Mouse (Mus musculus): ENCODE results near the gene 2410004P03Rik. TPM values are rescaled to one million over a fixed set of nuclear protein-coding genes. Genes with fewer than 3 reads are reported as not detected.

2410004P03Rik gene
- total and polyA plus RNA-seq, 3 experiments: 0.05 TPM; not detected in 2

DNA sequence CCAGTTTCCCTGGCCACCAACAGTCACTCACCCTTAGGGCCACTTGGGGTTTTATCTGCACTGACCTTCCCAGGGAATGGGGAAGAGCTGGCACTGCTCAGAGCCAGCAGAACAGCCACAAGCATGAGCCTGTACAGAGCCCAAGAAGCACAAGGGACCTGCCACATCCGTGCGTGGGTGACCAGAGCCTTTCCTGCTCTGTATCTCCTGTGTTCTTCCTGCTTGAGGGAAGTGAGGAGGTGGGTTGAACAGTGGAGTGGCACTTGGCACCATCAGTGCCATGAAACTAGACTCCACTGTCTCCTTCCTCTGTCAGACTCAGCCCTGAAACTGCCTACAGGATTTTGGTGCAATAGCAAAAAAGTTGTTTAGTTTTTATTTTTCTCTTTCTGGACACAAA is 41.1 kb upstream of the 2410004P03Rik start:
- no peak overlapping the region for H3K4me3 ChIP-seq (ENCODE audit: low read depth, low read length)
- H3K4me1 ChIP-seq (ENCODE audit: insufficient read depth, low read depth, low read length): no peaks in the 10 kb centered on the region
- no peaks in the 10 kb centered on the region for H3K36me3 ChIP-seq (replicated peaks)
- H3K27me3 ChIP-seq (ENCODE audit: insufficient read depth, low read length): peaks cover 8% of the 10 kb centered on the region; the same call in 1 of the 2 replicates
- no peaks in the 10 kb centered on the region for H3K9me3 ChIP-seq (replicated peaks)
- ATAC-seq (ENCODE audit: extremely low read depth, insufficient number of reproducible peaks, low FRiP score, poor library complexity, severe bottlenecking): no peak
- no peak for DNase-seq (ENCODE audit: low spot score)
- TF ChIP-seq TAL1 (conservative IDR thresholded peaks at IDR 0.05; ENCODE audit: low read depth, low read length) (no peak), GATA2 (IDR thresholded peaks at IDR 0.05; ENCODE audit: borderline replicate concordance, low read depth, low read length) (no peak), POLR2AphosphoS5 (IDR thresholded peaks at IDR 0.05; ENCODE audit: insufficient replicate concordance, low read depth, low read length) (no peak), CTCF (IDR thresholded peaks at IDR 0.05; ENCODE audit: low read depth, low read length) (no peak), GATA1 (IDR thresholded peaks at IDR 0.05; ENCODE audit: borderline replicate concordance, low read length) (no peak)

DNA sequence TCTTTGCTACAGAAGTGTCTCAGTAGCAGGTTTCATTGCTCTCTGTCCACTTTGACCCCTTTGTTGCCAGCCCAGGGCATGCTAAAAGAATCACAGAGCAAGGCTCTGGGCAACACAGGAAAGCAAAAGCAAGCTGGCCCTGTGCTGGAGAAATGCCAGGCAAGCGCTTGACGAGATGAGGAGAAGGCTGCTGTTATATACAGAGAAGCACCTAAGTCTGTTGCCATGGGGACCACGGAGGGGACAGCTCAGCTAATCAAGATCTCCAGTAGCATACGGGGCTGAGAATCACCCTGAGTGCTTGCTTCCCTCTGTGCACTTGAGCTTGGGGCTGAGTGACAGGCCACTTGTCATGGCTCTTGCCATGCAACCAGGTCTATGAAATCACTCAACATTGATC is 39.5 kb upstream of the 2410004P03Rik start:
- DNase-seq (ENCODE audit: low spot score) (no peak), ATAC-seq (ENCODE audit: extremely low read depth, insufficient number of reproducible peaks, low FRiP score, poor library complexity, severe bottlenecking) (no peak)
- no peak overlapping the region for H3K4me3 ChIP-seq (ENCODE audit: low read depth, low read length)
- H3K27me3 ChIP-seq (ENCODE audit: insufficient read depth, low read length): peaks cover 12% of the 10 kb centered on the region; the same call in 1 of the 2 replicates
- no peaks in the 10 kb centered on the region for H3K9me3 ChIP-seq (replicated peaks)
- H3K36me3 ChIP-seq (replicated peaks): no peaks in the 10 kb centered on the region
- no peak for TF ChIP-seq TAL1 (conservative IDR thresholded peaks at IDR 0.05; ENCODE audit: low read depth, low read length)
- TF ChIP-seq GATA2 (IDR thresholded peaks at IDR 0.05; ENCODE audit: borderline replicate concordance, low read depth, low read length): no peak
- no peak for TF ChIP-seq GATA1 (IDR thresholded peaks at IDR 0.05; ENCODE audit: borderline replicate concordance, low read length)
- TF ChIP-seq CTCF (IDR thresholded peaks at IDR 0.05; ENCODE audit: low read depth, low read length): no peak
- TF ChIP-seq POLR2AphosphoS5 (IDR thresholded peaks at IDR 0.05; ENCODE audit: insufficient replicate concordance, low read depth, low read length): no peak
- H3K4me1 ChIP-seq (ENCODE audit: insufficient read depth, low read depth, low read length): no peaks in the 10 kb centered on the region

DNA sequence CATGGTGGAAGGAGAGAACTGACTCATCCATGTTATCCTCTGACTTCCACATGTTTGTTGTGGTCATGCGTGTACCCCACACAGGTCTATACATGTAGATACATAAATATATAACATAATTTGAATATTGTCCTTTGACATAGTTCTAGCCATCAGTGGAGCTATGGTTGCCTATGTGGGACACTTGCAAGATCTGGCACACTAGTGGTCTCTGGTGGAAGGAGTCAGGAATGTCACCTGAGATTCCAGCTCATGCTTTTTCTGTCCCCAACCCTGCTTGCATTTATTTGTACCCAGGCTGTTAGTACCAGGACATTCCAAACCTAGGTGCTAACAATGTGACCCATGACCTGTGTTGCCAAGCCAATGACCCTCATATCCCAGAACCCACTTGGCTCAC is 38.3 kb upstream of the 2410004P03Rik start:
- H3K36me3 ChIP-seq (replicated peaks): no peaks in the 10 kb centered on the region
- H3K4me3 ChIP-seq (ENCODE audit: low read depth, low read length): no peak overlapping the region
- ATAC-seq (ENCODE audit: extremely low read depth, insufficient number of reproducible peaks, low FRiP score, poor library complexity, severe bottlenecking) (no peak), DNase-seq (ENCODE audit: low spot score) (no peak)
- H3K27me3 ChIP-seq (ENCODE audit: insufficient read depth, low read length): peaks cover 15% of the 10 kb centered on the region
- no peaks in the 10 kb centered on the region for H3K9me3 ChIP-seq (replicated peaks)
- TF ChIP-seq POLR2AphosphoS5 (IDR thresholded peaks at IDR 0.05; ENCODE audit: insufficient replicate concordance, low read depth, low read length) (no peak), GATA1 (IDR thresholded peaks at IDR 0.05; ENCODE audit: borderline replicate concordance, low read length) (no peak), CTCF (IDR thresholded peaks at IDR 0.05; ENCODE audit: low read depth, low read length) (no peak), GATA2 (IDR thresholded peaks at IDR 0.05; ENCODE audit: borderline replicate concordance, low read depth, low read length) (no peak), TAL1 (conservative IDR thresholded peaks at IDR 0.05; ENCODE audit: low read depth, low read length) (no peak)
- H3K4me1 ChIP-seq (ENCODE audit: insufficient read depth, low read depth, low read length): no peaks in the 10 kb centered on the region

DNA sequence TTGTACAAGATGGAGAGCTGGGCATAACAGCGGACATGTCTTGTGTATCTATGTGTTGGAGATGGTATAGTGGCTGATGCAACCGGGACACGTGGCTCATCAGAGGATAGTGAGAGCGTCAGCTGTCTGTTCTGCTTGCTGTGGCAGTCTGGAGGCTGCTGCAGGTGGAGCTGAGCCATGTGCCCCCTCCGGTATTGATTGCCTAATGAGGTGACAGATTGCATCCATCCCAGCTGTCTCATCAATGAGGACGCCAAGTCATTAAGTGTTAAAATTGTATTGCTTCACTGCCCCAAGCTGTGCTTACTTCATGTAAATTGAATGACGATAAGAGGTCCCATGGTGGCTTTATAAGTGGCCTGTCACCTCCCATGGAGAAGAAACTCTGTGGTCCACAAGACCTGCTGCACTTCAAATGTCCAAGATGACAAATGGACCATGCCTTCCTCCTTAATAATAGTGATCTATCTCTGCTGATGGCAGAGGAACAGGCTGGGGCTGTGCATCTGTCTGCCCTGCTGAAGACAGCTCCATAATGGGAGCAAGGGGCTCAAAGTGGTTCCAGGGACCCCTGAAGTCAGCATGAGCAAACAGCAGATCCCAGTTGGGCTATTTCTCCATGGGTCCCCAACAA is 37.6 kb upstream of the 2410004P03Rik start:
- DNase-seq (ENCODE audit: low spot score) (no peak), ATAC-seq (ENCODE audit: extremely low read depth, insufficient number of reproducible peaks, low FRiP score, poor library complexity, severe bottlenecking) (no peak)
- Histone ChIP-seq H3K36me3 (replicated peaks) (no peaks in the 10 kb centered on the region), H3K4me3 (ENCODE audit: low read depth, low read length) (no peak overlapping the region), H3K9me3 (replicated peaks) (no peaks in the 10 kb centered on the region), H3K27me3 (ENCODE audit: insufficient read depth, low read length) (peaks cover 22% of the 10 kb centered on the region), H3K4me1 (ENCODE audit: insufficient read depth, low read depth, low read length) (no peaks in the 10 kb centered on the region)
- TF ChIP-seq TAL1 (conservative IDR thresholded peaks at IDR 0.05; ENCODE audit: low read depth, low read length) (no peak), GATA1 (IDR thresholded peaks at IDR 0.05; ENCODE audit: borderline replicate concordance, low read length) (no peak), CTCF (IDR thresholded peaks at IDR 0.05; ENCODE audit: low read depth, low read length) (no peak), GATA2 (IDR thresholded peaks at IDR 0.05; ENCODE audit: borderline replicate concordance, low read depth, low read length) (no peak), POLR2AphosphoS5 (IDR thresholded peaks at IDR 0.05; ENCODE audit: insufficient replicate concordance, low read depth, low read length) (no peak)

DNA sequence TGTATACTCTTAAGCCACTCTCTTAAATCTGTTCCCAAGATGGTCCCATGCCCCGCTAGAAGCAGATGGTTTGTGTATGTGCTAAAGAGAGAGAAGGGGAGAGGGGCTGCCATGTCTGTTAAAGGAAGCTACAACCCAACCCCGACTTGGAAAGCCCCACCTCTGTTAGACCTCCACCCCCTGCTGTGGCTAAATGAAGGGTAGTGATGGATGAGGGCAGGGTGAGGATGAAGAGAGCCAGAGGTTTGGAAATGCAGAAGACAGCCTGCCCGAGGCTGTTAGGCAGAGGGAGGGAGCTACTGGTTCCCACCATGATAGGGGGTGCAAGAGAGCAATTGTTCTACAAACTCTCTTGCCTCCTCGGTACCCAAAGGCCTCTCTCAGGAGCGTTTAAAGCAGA is 31.8 kb upstream of the 2410004P03Rik start:
- Histone ChIP-seq H3K4me1 (ENCODE audit: insufficient read depth, low read depth, low read length) (no peaks in the 10 kb centered on the region), H3K27me3 (ENCODE audit: insufficient read depth, low read length) (peaks cover 23% of the 10 kb centered on the region), H3K36me3 (replicated peaks) (no peaks in the 10 kb centered on the region), H3K9me3 (replicated peaks) (no peaks in the 10 kb centered on the region), H3K4me3 (ENCODE audit: low read depth, low read length) (no peak overlapping the region)
- DNase-seq (ENCODE audit: low spot score) (no peak), ATAC-seq (ENCODE audit: extremely low read depth, insufficient number of reproducible peaks, low FRiP score, poor library complexity, severe bottlenecking) (no peak)
- TF ChIP-seq GATA1 (IDR thresholded peaks at IDR 0.05; ENCODE audit: borderline replicate concordance, low read length): no peak
- no peak for TF ChIP-seq GATA2 (IDR thresholded peaks at IDR 0.05; ENCODE audit: borderline replicate concordance, low read depth, low read length)
- TF ChIP-seq TAL1 (conservative IDR thresholded peaks at IDR 0.05; ENCODE audit: low read depth, low read length): no peak
- no peak for TF ChIP-seq POLR2AphosphoS5 (IDR thresholded peaks at IDR 0.05; ENCODE audit: insufficient replicate concordance, low read depth, low read length)
- TF ChIP-seq CTCF (IDR thresholded peaks at IDR 0.05; ENCODE audit: low read depth, low read length): no peak

DNA sequence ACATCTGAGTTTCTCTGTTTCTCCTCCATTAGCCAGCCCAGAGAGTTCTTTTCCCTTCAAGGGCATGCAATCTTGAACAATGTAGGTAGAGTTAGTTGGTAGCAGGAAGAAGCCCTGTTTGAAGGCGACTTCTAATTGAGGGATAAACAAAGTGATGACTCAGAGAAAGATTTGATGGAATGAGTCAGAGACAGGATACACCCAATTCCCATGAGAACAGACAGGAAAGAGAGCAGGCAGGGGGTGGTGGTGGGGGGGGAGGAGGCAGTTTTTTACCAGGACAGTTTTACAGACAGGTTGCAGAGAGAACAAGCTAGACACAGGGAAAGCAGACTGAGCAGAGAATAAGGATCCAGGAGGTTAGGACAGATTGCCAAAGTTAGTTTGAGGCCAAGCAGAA is 29.0 kb upstream of the 2410004P03Rik start:
- DNase-seq (ENCODE audit: low spot score): no peak
- TF ChIP-seq CTCF (IDR thresholded peaks at IDR 0.05; ENCODE audit: low read depth, low read length): no peak
- TF ChIP-seq POLR2AphosphoS5 (IDR thresholded peaks at IDR 0.05; ENCODE audit: insufficient replicate concordance, low read depth, low read length): no peak
- TF ChIP-seq TAL1 (conservative IDR thresholded peaks at IDR 0.05; ENCODE audit: low read depth, low read length): no peak
- no peak for TF ChIP-seq GATA2 (IDR thresholded peaks at IDR 0.05; ENCODE audit: borderline replicate concordance, low read depth, low read length)
- no peak for TF ChIP-seq GATA1 (IDR thresholded peaks at IDR 0.05; ENCODE audit: borderline replicate concordance, low read length)
- Histone ChIP-seq H3K27me3 (ENCODE audit: insufficient read depth, low read length) (peaks cover 31% of the 10 kb centered on the region), H3K36me3 (replicated peaks) (no peaks in the 10 kb centered on the region), H3K4me1 (ENCODE audit: insufficient read depth, low read depth, low read length) (no peaks in the 10 kb centered on the region), H3K9me3 (replicated peaks) (no peaks in the 10 kb centered on the region), H3K4me3 (ENCODE audit: low read depth, low read length) (no peak overlapping the region)
- no peak for ATAC-seq (ENCODE audit: extremely low read depth, insufficient number of reproducible peaks, low FRiP score, poor library complexity, severe bottlenecking)

Measured in G1E (cell line).